Mouse (Mus musculus): ENCODE measurements around the gene Crybg2.
A peak's percentile ranks its signal among the peaks of the same experiment; 100 is the strongest.

Gene Crybg2

DNA sequence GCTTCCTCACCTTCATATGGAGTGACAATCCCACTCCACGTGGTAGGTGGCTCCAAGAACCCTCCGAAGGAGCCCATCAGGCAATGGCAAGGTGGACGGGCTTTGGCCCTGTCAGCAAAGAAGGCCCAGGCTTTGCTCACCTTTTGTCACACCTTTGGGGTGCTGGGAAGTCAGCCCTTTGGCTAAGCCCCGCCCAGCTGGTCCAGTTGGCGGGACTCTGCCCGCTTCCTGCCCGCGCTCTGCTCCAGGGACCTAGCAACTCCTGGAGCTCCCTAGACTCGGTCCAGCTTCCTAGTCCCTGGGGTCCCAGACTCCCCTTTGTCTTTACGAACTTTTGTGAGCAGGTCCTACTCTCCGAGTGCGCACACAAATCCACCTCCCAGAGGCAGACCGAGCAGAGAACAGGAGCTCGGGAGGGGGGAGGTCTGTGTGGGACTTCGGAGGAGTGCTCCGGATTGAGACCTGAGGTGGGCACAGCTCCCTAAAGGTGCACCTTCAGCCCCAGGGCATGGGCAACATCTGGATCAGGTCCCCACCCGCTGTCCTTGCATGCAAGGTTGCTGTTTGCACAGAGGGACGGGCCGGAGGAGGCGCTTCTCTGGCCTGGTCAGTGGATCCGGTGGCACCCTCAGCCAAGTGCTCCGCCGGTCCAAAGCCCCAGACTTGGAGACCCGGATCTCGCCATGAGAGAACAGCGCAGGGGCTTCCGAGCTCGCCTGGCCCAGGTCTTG lies at the start of gene Crybg2:
TSS of gene Crybg2 (plus strand) at position 681 of the 731 bp plus-strand sequence.
- no peak for DNase-seq

DNA sequence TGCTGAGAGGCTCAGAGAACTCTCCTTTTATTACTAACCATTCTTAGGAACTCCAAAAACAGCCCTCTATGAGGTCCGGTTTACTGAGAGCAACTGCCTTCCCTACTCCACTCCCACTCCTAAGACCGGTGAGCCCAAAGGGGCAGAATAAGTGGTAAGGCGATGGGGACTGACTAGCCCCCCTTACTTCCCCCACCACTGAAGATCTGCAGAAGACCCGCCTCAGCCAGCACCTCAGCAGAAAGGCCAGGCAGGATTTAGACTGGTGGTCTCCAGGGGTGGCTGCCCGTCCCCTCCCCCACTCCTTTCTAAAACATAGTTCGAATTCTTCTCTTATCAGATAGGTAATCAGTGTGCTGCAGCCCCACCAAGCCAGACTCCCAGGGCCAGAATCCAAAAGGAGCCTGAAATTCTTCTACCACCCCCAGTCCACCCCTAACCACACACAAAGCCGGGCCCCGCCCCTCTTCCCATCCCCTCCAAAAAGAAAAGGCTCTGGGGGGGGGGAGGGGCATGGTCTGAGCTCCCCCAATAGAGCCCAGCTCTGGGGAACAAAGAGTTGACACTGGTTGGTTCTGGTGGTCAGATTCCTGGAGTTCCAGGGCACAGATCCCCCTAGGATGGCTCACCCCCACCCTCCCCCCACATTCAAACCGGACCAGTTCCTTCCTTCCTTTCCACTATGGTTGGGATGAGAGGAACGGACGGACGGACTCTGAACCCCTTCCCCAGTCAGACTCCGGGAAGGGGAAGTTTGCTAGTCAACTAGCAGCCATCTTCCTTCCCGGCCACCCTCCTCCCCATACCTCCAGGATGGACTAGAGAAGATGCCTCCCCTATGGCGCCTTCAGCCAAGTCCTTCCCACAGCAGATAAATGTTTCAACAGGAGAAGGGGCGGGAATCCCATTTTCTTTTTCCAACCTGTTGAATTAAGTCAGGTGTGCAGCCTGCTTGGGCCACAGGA lies 48.9 kb upstream of the Crybg2 start:
- DNase-seq = no peak

DNA sequence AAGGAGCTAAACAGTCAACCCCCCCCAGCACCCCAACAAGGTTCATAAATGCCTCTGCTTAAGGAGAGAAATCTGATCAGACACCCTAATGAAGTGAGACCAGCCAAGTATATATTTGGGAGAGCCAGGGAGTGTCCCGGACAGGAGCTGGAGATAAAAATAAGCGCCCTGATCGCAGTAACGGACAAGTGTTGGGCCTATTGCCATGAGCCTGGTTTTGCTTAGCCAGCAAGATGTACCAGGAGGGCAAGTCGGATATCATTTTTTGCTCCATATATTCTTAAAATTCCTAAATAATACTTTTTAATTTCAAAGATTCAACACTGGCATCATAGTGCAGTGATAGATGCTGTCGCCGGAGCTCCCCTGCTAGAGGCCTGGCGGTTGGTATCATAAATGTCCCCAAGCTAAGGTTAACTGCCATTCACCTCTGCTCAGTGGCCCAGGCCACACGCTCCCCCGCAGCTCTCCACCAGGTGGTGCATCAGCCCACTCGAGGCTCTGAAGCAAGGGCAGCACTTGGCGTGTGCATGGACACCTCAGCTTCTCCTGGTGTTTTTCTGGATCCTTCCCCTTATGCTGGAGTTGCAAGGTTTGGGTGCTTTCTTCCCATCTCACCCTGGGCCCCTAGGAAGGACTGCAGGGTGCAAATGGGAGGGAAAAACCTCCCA lies 47.6 kb upstream of the Crybg2 start:
- no peak for DNase-seq

DNA sequence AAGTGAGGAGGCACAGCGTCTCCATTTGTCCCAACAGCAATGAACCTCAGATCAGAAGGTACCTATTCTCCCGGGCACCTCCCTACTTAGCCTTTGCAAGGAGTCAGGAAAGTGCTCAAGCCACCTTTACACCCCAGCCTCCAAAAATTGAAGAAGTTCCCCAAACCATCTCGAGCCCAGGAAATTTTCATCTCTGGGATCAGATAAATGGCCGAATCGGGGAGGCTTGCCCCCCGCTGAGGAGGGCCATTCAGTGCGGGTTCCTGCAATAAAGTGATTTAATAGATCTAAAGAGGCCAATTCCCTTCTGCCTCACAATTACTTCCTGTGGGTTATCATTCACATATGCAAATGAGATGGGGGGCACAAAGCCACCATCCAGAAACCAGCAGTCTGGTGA lies 44.4 kb upstream of the Crybg2 start:
- no peak for DNase-seq

DNA sequence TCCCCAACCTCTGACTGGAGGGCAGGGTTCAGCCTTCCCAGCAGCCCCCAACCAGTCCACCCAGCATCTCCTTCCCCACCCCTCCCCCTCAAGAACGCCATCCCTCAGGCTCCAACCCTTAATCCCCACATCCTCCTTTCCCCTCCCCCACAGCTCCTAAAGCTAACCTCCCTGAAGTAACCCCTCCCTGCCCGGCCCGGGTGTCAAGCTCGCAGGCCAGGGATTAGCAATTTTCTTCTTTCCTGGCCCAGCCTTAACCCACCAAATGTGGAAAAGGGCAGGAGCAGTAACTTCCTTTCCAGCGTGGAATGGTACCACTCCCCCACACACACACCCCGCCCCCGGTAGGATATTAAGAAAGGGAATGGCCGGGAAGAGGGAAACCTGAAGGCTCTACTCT lies 43.8 kb upstream of the Crybg2 start:
- DNase-seq = no peak

DNA sequence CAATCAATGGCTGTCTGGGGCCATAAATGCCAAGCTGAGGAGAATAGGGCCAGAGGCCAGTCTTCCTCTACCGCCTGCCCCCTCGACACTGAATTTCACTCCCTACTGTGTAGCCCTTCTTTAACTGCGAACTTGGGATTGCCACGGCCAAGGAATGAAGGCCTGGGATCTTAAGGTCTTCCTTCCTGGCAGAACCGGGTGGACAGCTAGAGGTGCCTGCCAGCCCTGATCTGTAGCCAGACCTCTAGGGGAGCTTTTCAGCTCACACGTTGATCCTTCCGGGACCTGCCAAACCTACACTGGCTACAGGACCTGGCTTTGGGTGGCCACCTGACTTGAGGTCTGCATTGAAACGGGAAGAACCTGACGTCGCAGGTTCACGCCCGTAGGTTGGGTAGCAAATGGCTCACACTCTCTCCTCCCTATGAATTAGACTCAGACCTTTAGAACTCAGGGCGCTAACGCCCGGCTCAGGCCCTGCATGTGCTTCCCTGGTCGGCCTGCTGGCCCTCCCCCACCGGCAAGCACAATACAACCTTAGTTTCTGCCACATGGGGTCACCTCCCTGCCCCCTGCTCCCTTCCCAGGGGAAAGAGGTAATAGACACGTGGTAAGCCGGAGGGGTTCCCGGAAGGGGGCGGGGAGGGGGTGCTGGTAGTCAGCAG lies 43.3 kb upstream of the Crybg2 start:
- no peak for DNase-seq

DNA sequence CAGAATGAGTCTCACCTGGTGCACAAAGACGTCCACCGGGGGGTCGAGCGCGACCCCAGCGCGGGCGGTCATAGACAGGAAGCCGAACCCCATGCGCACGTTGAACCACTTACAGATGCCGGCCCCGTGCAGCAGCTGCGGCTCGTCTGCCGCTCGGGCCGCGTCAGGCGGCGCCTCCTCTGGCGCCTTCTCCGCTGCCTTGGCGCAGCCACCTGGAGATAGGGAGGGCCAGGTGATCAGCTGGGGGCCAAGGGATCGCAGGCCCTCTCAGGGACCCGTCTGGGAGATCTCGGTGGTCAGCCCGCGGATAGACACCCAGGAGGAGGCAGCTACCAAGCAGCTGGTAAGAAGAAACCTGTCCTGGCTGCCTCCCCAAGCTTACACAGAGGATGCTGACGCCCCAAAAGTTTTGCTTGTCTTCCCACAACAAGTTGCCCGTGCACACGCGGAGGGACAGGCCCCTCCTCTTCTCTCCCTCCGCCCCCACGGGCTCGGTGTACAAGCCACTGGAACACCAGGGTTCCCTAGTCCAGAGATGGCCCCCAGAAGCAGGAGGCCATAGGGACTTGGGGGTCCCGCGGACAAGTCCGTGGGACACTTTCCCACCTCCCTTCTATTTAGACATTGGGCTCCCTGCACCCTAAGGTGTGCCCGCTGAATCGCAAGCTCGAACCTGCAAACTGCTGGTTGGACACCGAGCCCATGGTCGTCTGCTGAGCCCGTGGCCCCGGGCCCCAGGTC lies 42.4 kb upstream of the Crybg2 start:
- DNase-seq = no peak

DNA sequence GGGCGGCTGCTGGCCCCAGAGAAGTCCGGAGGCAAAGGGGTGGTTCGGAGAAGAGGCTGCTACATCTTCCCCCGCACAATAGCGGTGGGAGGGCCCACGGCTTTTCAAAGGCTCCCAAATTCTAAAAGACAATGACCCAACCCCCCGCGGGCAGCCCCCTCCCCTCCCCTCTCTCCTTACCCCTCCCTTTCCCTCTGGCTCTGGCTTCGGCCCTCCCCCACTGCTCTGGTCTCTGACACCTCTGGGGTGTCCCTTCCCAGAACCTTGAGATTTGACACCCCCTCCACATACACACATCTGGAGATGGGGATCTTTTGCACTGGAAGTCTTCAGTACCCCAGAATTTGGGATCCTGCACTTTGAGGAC lies 41.9 kb upstream of the Crybg2 start, which contains the start of gene Lin28a:
TSS of gene Lin28a (minus strand) at position 63 of the 367 bp plus-strand sequence.
- DNase-seq = no peak

DNA sequence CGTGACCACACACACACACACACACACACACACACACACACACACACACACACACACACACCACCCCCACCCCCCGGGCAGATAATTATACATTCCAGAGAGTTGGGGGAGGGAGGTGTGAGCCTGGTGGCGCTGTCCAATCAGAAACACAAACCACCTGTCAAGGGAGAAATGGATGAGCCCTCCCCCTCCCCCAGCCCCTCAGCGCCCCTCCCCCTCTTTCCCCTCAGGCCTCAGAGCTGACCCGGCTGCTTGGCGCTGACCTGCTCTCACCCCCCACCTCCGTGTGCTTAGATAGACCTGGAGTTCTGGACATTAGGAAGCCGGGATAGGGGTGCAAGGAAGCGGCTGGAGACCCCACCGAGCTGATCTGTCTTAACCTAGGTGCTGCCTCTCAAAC lies 41.4 kb upstream of the Crybg2 start:
- no peak for DNase-seq

DNA sequence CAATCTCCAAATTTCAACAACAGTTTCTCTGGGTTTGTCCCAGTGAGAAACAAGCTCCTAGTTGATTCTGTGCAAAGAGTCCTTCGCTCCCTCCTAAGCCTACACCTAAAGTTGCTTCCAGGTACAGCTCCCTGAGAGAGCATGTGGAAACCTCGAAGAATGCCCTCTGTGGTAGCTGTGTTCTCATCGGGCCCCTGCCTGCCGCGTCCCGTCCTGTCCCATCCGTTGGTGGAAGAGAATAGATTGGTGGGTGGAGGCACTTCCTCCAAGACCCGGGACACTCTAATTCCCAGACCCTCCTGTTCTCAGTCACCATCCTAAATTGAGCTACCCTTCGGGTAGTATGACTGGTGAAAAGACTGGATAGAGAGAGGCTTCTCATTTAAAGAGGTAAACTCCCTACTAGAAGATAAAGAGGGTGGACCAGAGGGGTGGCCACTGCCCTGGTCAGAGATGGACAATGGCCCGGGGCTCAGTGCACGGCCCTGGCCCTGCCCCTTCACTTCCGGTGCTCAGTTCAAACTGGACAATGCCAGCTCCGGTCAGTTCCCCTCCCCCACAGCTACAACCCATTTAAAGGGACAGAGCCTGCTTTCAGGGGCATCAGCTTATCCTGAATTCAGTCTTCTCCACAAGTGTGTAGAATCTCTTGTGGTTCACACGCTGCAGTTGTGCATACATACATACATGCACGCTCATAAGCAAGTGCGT lies 40.8 kb upstream of the Crybg2 start:
- no peak for DNase-seq

DNA sequence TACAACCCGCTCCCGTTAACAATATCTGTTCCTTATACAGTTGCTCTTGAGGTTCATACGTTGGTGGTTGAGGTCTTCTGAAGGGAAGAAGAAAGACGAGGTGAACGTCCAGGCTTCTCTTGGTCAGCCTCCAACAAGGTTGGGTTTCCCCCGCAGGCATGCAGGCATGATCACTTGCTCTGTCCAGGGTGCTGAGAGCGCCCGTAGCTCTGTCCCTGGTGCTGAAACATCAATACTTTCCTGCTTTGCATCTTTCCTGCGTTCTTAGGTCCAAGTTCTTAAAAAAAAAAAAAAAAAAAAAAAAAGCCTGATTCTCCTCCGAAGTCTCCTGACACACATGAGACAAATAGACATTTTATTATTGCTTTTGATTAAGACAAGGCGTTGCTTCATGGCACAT lies 40.0 kb upstream of the Crybg2 start:
- DNase-seq = peak; percentile 79

DNA sequence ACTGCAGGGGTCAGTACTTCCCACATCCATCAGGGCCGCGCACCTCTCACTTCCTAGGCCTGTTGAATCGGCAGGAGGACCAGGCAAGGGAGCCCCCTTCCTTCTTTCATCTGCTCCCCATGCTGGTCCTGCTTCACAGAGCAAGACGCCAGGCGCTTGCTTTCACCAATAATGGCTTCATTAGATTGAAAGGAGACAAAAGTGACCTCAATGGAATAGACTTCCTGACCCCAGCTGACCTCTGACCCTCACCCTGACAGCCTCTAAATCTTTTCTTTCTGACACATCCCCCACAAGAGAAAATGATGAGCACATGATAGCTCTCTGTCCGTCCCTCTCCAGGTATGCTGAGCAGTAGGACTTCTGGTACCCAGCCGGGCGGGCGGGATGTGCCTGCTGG lies 34.8 kb upstream of the Crybg2 start:
- DNase-seq = no peak

DNA sequence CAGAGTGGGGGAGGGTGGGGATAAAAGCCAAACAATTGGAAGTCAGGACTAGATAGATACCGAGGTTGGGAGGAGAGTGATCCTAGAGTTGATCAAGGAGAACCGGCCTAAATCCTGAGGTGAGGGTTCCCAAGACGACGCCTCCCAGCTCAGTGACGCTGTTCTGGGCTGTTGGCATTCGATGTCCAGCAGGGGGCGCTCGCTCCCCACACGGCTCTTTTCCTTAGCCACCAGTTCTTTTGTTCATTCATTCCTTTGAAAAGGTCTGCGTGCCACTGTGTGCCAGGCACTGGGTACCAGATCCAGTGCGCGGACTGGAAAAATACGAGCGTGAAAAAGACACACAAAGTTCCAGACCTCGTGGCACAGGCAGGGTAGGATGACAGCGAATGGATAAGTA lies 24.7 kb upstream of the Crybg2 start:
- peak; percentile 74 for DNase-seq

DNA sequence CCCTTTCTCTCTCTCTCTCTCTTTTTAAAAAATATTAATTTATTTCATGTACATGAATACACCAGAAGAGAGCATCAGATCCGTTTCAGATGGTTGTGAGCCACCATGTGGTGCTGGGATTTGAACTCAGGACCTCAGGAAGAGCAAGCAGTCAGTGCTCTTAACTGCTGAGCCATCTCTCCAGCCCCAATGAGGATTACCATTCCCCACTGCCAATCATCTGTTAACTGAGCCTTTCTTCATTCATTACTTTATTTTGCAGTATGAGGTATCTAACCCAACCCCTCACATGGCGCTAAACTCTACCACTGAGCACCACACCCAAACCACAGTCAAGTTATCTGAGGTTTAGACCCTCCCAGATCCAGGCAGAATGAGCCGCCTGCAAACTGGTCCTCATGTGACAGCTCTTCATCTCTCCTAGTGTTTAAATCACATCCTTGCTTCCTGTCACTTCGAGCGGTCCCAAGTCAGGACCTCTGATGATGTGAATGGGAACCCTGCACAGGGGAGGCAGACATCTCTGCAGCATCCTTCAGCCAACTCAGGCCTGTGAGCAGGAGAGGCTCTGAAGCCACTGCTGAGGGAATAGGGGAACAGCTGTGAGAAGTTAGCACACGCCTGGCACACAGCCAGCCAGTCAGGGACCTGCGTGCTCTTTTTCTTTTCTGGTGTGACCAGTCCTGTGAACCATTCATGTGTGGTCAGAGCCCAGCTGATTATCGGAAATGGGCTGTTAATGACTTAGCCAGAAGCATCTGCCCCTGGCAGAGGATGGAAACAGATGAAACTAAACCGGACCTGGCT lies 19.1 kb upstream of the Crybg2 start:
- no peak for DNase-seq

DNA sequence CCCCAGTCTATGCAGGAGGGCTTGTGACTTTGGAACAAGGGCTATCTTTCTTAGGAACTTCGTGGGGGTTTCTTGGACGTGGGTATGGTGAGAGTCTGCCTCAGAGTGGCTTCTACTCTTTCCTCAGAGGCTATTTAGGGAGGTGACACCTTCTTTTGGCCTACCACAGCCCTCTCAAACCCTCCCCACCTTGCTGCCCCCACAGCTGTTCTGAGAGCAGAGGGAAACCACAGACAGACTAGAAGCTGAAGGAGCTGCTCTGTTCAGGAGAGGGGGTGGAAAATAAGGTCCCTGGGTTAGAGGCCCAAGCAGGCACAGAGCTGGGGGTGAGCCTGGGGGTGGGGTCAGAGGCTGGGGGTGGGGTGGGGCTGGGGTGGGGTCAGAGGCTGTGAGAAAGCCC lies 17.6 kb upstream of the Crybg2 start:
- no peak for DNase-seq

DNA sequence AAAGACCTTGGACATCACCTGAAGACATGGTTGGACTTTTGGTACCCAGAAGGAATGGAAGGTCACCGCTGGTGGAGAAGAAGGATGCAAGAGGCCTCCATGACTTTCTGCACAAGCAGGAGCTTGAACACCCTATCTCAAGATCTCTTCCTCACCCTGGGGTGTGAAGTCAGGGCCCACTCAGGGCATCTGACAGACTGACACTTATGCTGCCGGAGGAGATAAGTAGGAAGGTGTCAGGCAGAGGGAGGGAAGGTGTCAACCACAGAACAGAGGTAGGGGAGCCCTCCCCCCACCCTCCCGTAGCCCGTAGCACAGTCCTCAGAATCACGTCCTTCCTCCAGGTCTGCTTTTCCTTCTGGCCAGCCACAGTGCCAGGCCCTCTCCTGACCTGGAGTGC lies 13.0 kb upstream of the Crybg2 start:
- DNase-seq = no peak

DNA sequence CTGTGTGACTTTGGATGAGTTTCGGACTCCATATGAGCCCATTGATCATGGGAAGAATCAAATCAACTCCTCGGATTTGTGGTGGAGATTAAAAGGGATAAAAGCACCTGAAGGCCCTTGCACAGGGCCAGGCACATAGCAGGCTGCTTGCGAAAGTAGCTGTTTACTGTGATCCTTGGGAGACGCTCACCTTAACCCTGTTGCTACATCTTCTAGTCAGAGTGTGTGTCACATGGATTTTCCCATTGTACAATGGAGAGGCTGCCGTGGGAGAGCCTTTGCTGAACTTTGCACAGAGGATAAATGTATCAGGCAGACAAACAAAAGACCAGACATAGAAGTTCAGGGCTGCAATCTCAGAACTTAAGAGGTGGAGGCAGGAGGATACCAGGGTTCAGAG lies 8.7 kb upstream of the Crybg2 start:
- no peak for DNase-seq

DNA sequence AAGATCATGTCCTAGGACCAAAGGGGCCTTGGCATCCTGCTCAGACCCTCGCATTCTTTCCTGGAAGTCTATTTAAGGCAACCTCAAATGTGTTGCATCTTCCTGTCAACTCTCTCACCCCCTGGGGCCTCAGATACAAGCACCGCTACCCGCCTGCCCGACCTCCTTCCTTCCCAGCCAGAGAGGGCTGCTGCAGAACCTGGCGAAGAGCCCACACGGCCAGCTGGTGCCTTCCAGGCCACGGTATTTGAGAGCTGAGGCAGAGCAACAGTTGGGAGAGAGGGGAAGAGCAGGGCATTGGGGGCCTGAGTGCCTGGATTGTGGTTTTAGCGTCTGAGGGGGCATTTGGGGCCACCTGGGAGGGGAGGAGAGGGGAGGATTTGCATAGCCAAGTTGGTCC lies 8.1 kb upstream of the Crybg2 start:
- no peak for DNase-seq

DNA sequence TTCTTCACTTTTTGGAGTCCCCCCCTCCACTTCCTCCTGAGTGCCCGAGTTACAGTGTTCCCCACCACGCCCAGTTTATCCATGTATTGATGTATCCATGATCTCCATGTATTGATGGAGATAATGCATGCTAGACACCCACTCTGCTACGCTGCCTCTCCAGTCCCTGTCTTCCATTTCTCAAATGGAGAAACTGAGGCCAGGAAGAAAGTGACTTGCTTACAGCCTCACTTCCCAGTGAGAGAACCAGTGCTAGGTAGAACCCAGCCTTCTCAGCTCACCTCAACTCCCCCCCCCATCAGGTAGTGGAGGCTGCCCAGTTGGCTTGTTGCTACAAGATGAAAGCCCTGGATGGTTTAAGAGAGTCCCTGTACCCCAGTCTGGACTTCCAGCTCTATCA lies 7.1 kb upstream of the Crybg2 start, which contains the start of gene Zfp683:
TSS of gene Zfp683 (plus strand) at position 301 of the 400 bp plus-strand sequence.
- DNase-seq = no peak

DNA sequence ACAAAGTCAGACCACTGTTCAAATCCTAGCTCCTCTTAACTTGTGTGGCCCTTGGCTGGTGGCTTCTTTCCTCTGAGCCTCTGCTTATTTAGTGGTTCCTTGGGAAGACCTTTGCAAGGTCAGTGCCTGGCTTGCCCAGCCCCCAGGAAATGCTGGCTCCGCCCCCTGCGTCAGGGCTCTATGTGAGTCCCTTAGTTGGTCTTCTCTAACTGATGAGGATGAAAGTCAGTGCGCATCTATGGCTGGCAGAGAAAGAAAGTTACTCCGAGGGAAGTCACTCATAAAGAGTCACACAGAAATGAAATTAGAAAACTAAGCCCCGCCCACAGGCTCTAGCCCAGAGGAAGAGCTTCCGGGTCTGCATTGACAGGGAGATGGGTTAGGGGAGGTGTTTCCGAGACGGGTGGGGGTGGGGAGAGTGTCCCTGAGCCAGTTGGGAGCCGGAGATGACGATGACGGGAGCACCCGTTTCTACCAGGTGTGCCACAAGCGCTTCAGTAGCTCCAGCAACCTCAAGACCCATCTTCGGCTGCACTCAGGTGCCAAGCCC lies 2.4 kb upstream of the Crybg2 start:
- DNase-seq = no peak
